Mouse (Mus musculus) stomach, postnatal 0 days (tissue): ENCODE data around the gene Gm20379. TPM values are rescaled to one million over a fixed set of nuclear protein-coding genes. Genes with fewer than 3 reads are reported as not detected.

Source experiments
- ATAC-seq: fragments of 200-750 bp; cut with Nextera tagmentation; 2 replicates; pipeline ENCODE4 v1.8.0; 2017; ENCODE audit not compliant: low FRiP score, low TSS enrichment
- DNase-seq: peaks from one replicate; pipeline ENCODE4 v3.0.0-alpha.2; 2016; ENCODE audit warnings: low spot score
- H3K27ac ChIP-seq: fragments of 300-500 bp; sonication (generic); replicated peaks from 2 replicates; pipeline ENCODE4 v1.5.1; 2014; ENCODE audit warnings: mild to moderate bottlenecking, control low read depth
- H3K27me3 ChIP-seq: fragments of 300-500 bp; sonication (generic); 2 replicates; pipeline ENCODE4 v1.6.1; 2014; ENCODE audit warnings: low read length; ENCODE audit not compliant: control insufficient read depth, insufficient read depth
- H3K36me3 ChIP-seq: fragments of 300-500 bp; sonication (generic); 2 replicates; pipeline ENCODE4 v1.6.1; 2014; ENCODE audit warnings: low read length, mixed read lengths; ENCODE audit not compliant: control insufficient read depth, insufficient read depth
- H3K4me1 ChIP-seq: fragments of 300-500 bp; sonication (generic); replicated peaks from 2 replicates; pipeline ENCODE4 v1.6.1; 2014; ENCODE audit warnings: antibody characterized with exemption; ENCODE audit not compliant: control insufficient read depth, insufficient read depth
- H3K4me2 ChIP-seq: fragments of 300-500 bp; sonication (generic); replicated peaks from 2 replicates; pipeline ENCODE4 v1.6.1; 2014; ENCODE audit warnings: low read depth, mild to moderate bottlenecking, control low read depth, moderate library complexity
- H3K4me3 ChIP-seq: fragments of 300-500 bp; sonication (generic); 2 replicates; pipeline ENCODE4 v1.5.1; 2014; ENCODE audit warnings: low read depth, low read length, control low read depth
- H3K9ac ChIP-seq: fragments of 300-500 bp; sonication (generic); 2 replicates; pipeline ENCODE4 v1.6.1; 2014; ENCODE audit warnings: mild to moderate bottlenecking, low read length, control low read depth, mixed read lengths
- H3K9me3 ChIP-seq: fragments of 300-500 bp; sonication (generic); 2 replicates; pipeline ENCODE4 v1.6.1; 2016; ENCODE audit warnings: low read length; ENCODE audit not compliant: control insufficient read depth
- CTCF ChIP-seq: IDR thresholded peaks from 2 replicates; pipeline ENCODE4 v1.5.1; 2016; ENCODE audit warnings: antibody characterized with exemption, low read depth, mild to moderate bottlenecking, moderate library complexity
- EP300 ChIP-seq: optimal IDR thresholded peaks from 2 replicates; pipeline ENCODE3; 2016; ENCODE audit warnings: antibody characterized with exemption
- WGBS: fragments of 180-500 bp; shearing (Covaris S2); extraction: QIAGEN DNeasy Blood & Tissue Kit; methylation state at CpG from one replicate; pipeline ENCODE4 v1.1.7; 2014; 5-methylcytosine and 5-hydroxymethylcytosine counted together
- polyA plus RNA-seq: library from polyadenylated mRNA; unstranded; fragments of >200 nt; fragmentation: Nextera tagmentation; extraction: Ambion mirVana; gene quantifications from 2 replicates; pipeline ENCODE4 v1.2.1, GENCODE M21; 2015

Gm20379 gene
- polyA plus RNA-seq, 1 experiment from 2014 or later: 0.51 TPM

- DNase-seq (no peak), ATAC-seq (no peak)
- no peak overlapping the region for H3K27ac ChIP-seq
- no peak overlapping the region for H3K9ac ChIP-seq
- no peaks in the 10 kb centered on the region for H3K27me3 ChIP-seq
- H3K4me3 ChIP-seq: no peak overlapping the region
- H3K4me2 ChIP-seq: no peak overlapping the region
- H3K4me1 ChIP-seq: no peaks in the 10 kb centered on the region
- H3K36me3 ChIP-seq: no peaks in the 10 kb centered on the region
- TF ChIP-seq CTCF (no peak), EP300 (no peak)
- H3K9me3 ChIP-seq: no peaks in the 10 kb centered on the region
- WGBS: 94% methylated on average over 2 of the region's 2 CpGs
Measured at GRCm38 (mm10) chr13:92277027-92277426, 28.8 kb upstream of the Gm20379 start.

DNA sequence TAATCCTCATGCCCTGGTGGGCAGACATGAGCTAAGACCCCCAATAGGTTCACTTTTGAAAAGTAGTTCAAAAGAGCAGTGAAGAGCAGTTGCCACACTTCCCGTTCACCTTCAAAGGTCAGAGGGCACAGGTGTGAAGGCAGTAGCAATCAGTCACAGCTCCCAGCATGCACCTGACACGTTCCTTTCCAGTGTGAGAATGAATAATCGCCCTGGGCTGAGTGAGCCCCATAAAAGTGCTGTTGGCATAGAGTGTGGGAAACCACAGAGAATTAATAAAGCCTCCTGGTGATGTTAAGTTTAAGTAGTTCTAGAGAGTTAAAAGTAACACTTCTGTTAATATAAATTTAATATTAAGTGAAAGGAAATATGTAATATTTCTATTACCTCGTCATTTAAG, 14.2 kb upstream of the Gm20379 start:
- H3K4me1 ChIP-seq: no peaks in the 10 kb centered on the region
- no peak overlapping the region for H3K4me2 ChIP-seq
- H3K36me3 ChIP-seq: peaks cover 3% of the 10 kb centered on the region; the same call in 1 of the 2 replicates
- ATAC-seq (no peak), DNase-seq (no peak)
- no peaks in the 10 kb centered on the region for H3K27me3 ChIP-seq
- H3K4me3 ChIP-seq: no peak overlapping the region
- H3K9ac ChIP-seq: no peak overlapping the region
- TF ChIP-seq EP300 (no peak), CTCF (no peak)
- no peaks in the 10 kb centered on the region for H3K9me3 ChIP-seq
- no peak overlapping the region for H3K27ac ChIP-seq
- 51% methylated on average over 4 of the region's 4 CpGs for WGBS

DNA sequence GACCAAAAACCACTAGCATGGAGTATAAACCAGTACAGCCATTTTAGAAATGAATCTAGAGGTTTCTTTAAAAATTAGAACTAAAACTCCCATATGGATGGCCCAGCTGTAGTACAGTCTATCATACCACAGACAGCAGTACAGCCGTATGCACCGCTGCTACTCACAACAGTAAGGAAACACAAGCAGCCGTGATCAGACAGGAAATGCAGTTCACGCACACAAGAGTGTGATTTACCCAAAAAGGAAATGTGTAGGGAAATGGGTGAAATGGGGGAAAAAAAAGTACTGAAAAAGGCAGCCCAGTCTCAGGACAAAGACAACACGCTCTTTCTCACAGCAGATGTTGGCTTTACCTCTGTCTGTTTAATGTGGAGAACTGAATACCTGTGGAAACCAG, 11.9 kb upstream of the Gm20379 start:
- Histone ChIP-seq H3K4me1 (no peaks in the 10 kb centered on the region), H3K36me3 (peaks cover 3% of the 10 kb centered on the region; the same call in 1 of the 2 replicates), H3K4me3 (no peak overlapping the region), H3K9me3 (no peaks in the 10 kb centered on the region), H3K27me3 (no peaks in the 10 kb centered on the region), H3K4me2 (no peak overlapping the region), H3K9ac (no peak overlapping the region), H3K27ac (no peak overlapping the region)
- no peak for TF ChIP-seq EP300
- no peak for TF ChIP-seq CTCF
- DNase-seq (no peak), ATAC-seq (no peak)
- WGBS: 76% methylated on average over 5 of the region's 5 CpGs

- no peak for ATAC-seq
- H3K4me2 ChIP-seq: no peak overlapping the region
- 92% methylated on average over 4 of the region's 4 CpGs for WGBS
- no peak overlapping the region for H3K27ac ChIP-seq
- no peak overlapping the region for H3K4me3 ChIP-seq
- no peaks in the 10 kb centered on the region for H3K27me3 ChIP-seq
- H3K9ac ChIP-seq: no peak overlapping the region
- H3K4me1 ChIP-seq: no peaks in the 10 kb centered on the region
- no peak for DNase-seq
- no peak for TF ChIP-seq EP300
- TF ChIP-seq CTCF: no peak
- H3K9me3 ChIP-seq: no peaks in the 10 kb centered on the region
- H3K36me3 ChIP-seq: no peaks in the 10 kb centered on the region; the same call in 1 of the 2 replicates
Measured at GRCm38 (mm10) chr13:92296490-92296889, 9.3 kb upstream of the Gm20379 start.

GRCm38 (mm10) chr13:92297021-92297420, 8.8 kb upstream of the Gm20379 start:
- ATAC-seq: no peak
- WGBS: 67% methylated on average over 2 of the region's 2 CpGs

GRCm38 (mm10) chr13:92299522-92299921, 6.3 kb upstream of the Gm20379 start:
- no peak for TF ChIP-seq EP300
- TF ChIP-seq CTCF: no peak
- H3K4me3 ChIP-seq: no peak overlapping the region
- no peaks in the 10 kb centered on the region for H3K9me3 ChIP-seq
- H3K9ac ChIP-seq: no peak overlapping the region
- H3K4me1 ChIP-seq: no peaks in the 10 kb centered on the region
- no peak overlapping the region for H3K27ac ChIP-seq
- no peak overlapping the region for H3K4me2 ChIP-seq
- no peak for DNase-seq
- 58% methylated on average over 1 of the region's 1 CpGs for WGBS
- H3K27me3 ChIP-seq: no peaks in the 10 kb centered on the region
- no peaks in the 10 kb centered on the region; the same call in 1 of the 2 replicates for H3K36me3 ChIP-seq
- ATAC-seq: no peak

More at GRCm38 (mm10) chr13:92297021-92297420, 8.8 kb upstream of the Gm20379 start:
- Histone ChIP-seq H3K27me3 (no peaks in the 10 kb centered on the region), H3K9ac (no peak overlapping the region), H3K36me3 (no peaks in the 10 kb centered on the region; the same call in 1 of the 2 replicates), H3K4me1 (no peaks in the 10 kb centered on the region), H3K4me3 (no peak overlapping the region), H3K9me3 (no peaks in the 10 kb centered on the region), H3K27ac (no peak overlapping the region), H3K4me2 (no peak overlapping the region)
- TF ChIP-seq EP300 (no peak), CTCF (no peak)
- no peak for DNase-seq
